ENCODE assay signal across 18 mouse cellular contexts in the genomic region with DNA sequence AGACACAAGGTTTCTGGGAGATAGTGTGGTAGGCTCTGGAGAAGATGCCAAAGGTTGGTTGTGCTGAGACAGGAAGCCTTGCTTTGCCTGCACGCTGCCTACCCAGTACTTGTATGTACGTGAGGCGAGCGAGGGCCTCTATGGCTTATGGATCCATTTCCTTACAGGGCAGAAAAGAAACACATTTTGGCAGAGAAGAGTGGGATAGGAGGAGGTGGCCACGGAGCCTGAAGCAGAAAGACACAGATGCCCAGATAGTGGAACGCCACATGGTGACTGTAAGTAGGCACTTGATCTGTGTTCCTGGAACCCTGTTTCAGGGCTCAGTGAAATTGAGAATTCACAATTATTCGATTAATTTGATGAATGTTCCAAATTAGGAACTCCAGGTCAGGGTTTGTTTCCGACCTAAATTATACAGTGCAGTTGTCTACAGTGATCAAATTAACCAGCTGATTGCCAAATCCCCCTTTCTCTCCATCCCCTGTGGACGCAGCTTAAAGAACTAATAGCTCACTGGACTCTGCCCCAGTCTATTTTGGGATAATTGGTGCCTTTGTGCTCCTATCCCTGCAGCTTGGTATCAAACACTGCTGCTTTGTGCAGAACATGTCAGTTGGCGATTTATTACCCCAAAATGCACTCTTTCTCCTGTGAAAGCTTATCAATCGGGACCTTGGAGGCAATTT.
DNase-seq lines count a peak whose midpoint lies in the region; ATAC-seq lines count a peak whose summit lies in the region.
"Had no signal": no experiment of that assay in that cellular context is flagged by ENCODE, and none has a peak within 500 bp of the region (broad histone marks: within the 10 kb centered on the region; RNA-seq: fewer than 3 reads in every experiment).

No protein-coding gene starts in this region.

- 0 out of 2 replicates have a peak, but pooled peaks have one; percentile 25 for ATAC-seq in intestine, embryonic 15.5 days
- ATAC-seq in intestine, embryonic 16.5 days: no peak
- ATAC-seq: CD4-positive, CD25-positive, alpha-beta regulatory T cell, adult 4 months; liver, postnatal 0 days had no signal

- H3K27ac ChIP-seq in intestine, embryonic 15.5 days: no peak overlapping the region
- H3K27ac ChIP-seq in intestine, embryonic 16.5 days (ENCODE audit: low read length): no peak overlapping the region
- peak overlapping the region; percentile 70 for H3K27ac ChIP-seq in forebrain, embryonic 10.5 days
- H3K27ac ChIP-seq: heart, adult 2 months; kidney, embryonic 15.5 days; limb, embryonic 12.5 days; macrophage; neural tube, embryonic 13.5 days had no signal

- H3K36me3 ChIP-seq in intestine, embryonic 15.5 days: no peaks in the 10 kb centered on the region
- no peaks in the 10 kb centered on the region for H3K36me3 ChIP-seq in intestine, embryonic 16.5 days (ENCODE audit: control insufficient read depth, insufficient read depth, low read length)
- H3K36me3 ChIP-seq in forebrain, embryonic 10.5 days (replicated peaks): no peaks in the 10 kb centered on the region
- H3K36me3 ChIP-seq: kidney, embryonic 15.5 days; limb, embryonic 12.5 days; neural tube, embryonic 13.5 days had no signal

- H3K4me3 ChIP-seq in intestine, embryonic 15.5 days (replicated peaks): no peak overlapping the region
- H3K4me3 ChIP-seq in intestine, embryonic 16.5 days (ENCODE audit: low read length): no peak overlapping the region
- H3K4me3 ChIP-seq in forebrain, embryonic 10.5 days: no peak overlapping the region
- H3K4me3 ChIP-seq: heart, adult 2 months; kidney, embryonic 15.5 days; limb, embryonic 12.5 days; neural tube, embryonic 13.5 days had no signal

- H3K4me1 ChIP-seq in intestine, embryonic 15.5 days (replicated peaks): no peaks in the 10 kb centered on the region
- no peaks in the 10 kb centered on the region for H3K4me1 ChIP-seq in intestine, embryonic 16.5 days (ENCODE audit: control insufficient read depth, insufficient read depth, low read length)
- peaks cover 45% of the 10 kb centered on the region for H3K4me1 ChIP-seq in forebrain, embryonic 10.5 days
- H3K4me1 ChIP-seq: kidney, embryonic 15.5 days had no signal

- no peak overlapping the region for H3K9ac ChIP-seq in intestine, embryonic 15.5 days
- H3K9ac ChIP-seq in intestine, embryonic 16.5 days (ENCODE audit: low read depth, low read length): no peak overlapping the region
- H3K9ac ChIP-seq: kidney, embryonic 15.5 days; limb, embryonic 12.5 days; liver, postnatal 0 days; neural tube, embryonic 13.5 days had no signal

- H3K4me2 ChIP-seq in intestine, embryonic 15.5 days (replicated peaks): no peak overlapping the region
- no peak overlapping the region for H3K4me2 ChIP-seq in intestine, embryonic 16.5 days (ENCODE audit: low read depth, low read length)
- H3K4me2 ChIP-seq: kidney, embryonic 15.5 days; limb, embryonic 12.5 days; neural tube, embryonic 13.5 days had no signal

- DNase-seq in brain, adult 2 months (ENCODE audit: low read depth, low spot score): peak; percentile 26
- DNase-seq in forebrain, embryonic 10.5 days (ENCODE audit: extremely low spot score, low spot score): no peak
- DNase-seq in mesoderm, embryonic 11.5 days (ENCODE audit: low read depth, low spot score): peak; percentile 48
- no peak for DNase-seq in ovary, postnatal 14 days (ENCODE audit: low spot score)
- DNase-seq in cerebellum, adult 9-11 months: no peak
- DNase-seq: cerebellum, adult 2 months; heart, adult 2 months; heart, postnatal 14 days; liver, postnatal 0 days; right cerebral cortex, postnatal 14 days; thymus, postnatal 4 days had no signal

- H3K27me3 ChIP-seq in intestine, embryonic 15.5 days (replicated peaks): no peaks in the 10 kb centered on the region
- no peaks in the 10 kb centered on the region for H3K27me3 ChIP-seq in intestine, embryonic 16.5 days (replicated peaks; ENCODE audit: control insufficient read depth, insufficient read depth, low read length)
- peaks cover 4% of the 10 kb centered on the region; the same call in 1 of the 2 replicates for H3K27me3 ChIP-seq in forebrain, embryonic 10.5 days (ENCODE audit: poor library complexity, severe bottlenecking)
- H3K27me3 ChIP-seq: kidney, embryonic 15.5 days; limb, embryonic 12.5 days had no signal

- no peaks in the 10 kb centered on the region for H3K9me3 ChIP-seq in intestine, embryonic 15.5 days
- no peaks in the 10 kb centered on the region for H3K9me3 ChIP-seq in intestine, embryonic 16.5 days (ENCODE audit: control insufficient read depth, low read length)
- no peaks in the 10 kb centered on the region for H3K9me3 ChIP-seq in forebrain, embryonic 10.5 days
- H3K9me3 ChIP-seq: kidney, embryonic 15.5 days; limb, embryonic 12.5 days; neural tube, embryonic 13.5 days had no signal

- 65% methylated on average over 11 of the region's 11 CpGs for WGBS in intestine, embryonic 15.5 days
- 65% methylated on average over 11 of the region's 11 CpGs for WGBS in intestine, embryonic 16.5 days
- WGBS in forebrain, embryonic 10.5 days: 63% methylated on average over 11 of the region's 11 CpGs

Comparison
In these comparisons a context has a peak if more than half of its experiments do, and no peak if none do; other contexts are left out.
1. DNase-seq: peak in brain, adult 2 months (single experiment) and mesoderm, embryonic 11.5 days (single experiment); none in forebrain, embryonic 10.5 days (single experiment), ovary, postnatal 14 days (single experiment) and cerebellum, adult 9-11 months (single experiment).